In the genomic region with DNA sequence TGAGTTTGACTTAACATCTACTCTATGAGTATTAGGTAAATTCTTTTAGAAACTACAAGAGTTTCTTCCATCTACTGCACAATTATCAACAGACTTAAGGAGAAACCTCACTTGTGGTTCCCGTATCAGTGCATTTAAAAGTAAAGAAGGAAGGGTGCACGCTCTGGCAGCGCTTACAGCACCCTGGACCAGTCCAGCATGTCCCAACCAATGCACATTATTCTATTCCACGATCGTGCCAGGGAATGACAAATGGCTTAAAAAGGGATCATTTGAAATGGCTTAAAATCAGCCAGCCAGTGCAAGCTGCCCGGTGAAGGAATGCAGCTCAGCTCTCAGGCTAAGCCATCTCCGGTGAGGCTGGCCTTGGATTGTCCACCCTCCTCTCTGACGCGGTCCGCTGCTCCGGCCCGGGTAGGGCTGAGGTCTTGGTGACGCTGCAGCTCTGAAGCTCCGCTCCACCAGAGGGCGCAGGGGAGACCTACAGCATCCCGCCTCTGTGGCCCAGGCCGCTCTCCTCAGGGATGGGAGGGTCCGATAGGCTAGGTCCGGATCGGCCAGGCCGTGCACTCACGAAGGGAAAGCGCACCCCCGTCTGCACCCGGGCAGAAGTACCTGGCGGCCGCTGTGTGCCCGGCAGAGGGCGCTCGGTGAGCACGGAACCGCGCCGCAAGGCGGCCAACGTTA, we compare ENCODE assay signal across 8 mouse cellular contexts. TPM values are rescaled to one million over a fixed set of nuclear protein-coding genes. Genes with fewer than 3 reads are reported as not detected.
DNase-seq lines count a peak whose midpoint lies in the region; ATAC-seq and TF ChIP-seq lines count a peak whose summit lies in the region.

No protein-coding gene starts in this region.

- no peak for TF ChIP-seq POLR2A in brain, embryonic 14.5 days (IDR thresholded peaks at IDR 0.05; ENCODE audit: borderline replicate concordance, extremely low read depth, insufficient read depth, insufficient read length, poor library complexity, severe bottlenecking)

- no peaks in the 10 kb centered on the region for H3K79me3 ChIP-seq in C2C12 (ENCODE audit: low read depth)

- H3ac ChIP-seq in C2C12 (ENCODE audit: control insufficient read depth, insufficient read length, low read depth) = no peak overlapping the region

- no peaks in the 10 kb centered on the region for H3K9me3 ChIP-seq in heart, embryonic 12.5 days (replicated peaks)
- H3K9me3 ChIP-seq in kidney, embryonic 16.5 days (ENCODE audit: low read length) = no peaks in the 10 kb centered on the region

- DNase-seq in brain, embryonic 14.5 days (ENCODE audit: low read depth) = peak; percentile 97
- peak; percentile 7 for DNase-seq in fat pad, adult 2 months (ENCODE audit: extremely low read depth, low read depth, low spot score)
- peak; percentile 88 for DNase-seq in liver
- peak; percentile 84 to 86 for DNase-seq in spleen, postnatal 36 days (ENCODE audit: low spot score in 2 of 2)

- no peaks in the 10 kb centered on the region for H3K36me3 ChIP-seq in C2C12 (ENCODE audit: control insufficient read depth, insufficient read depth)
- no peaks in the 10 kb centered on the region for H3K36me3 ChIP-seq in heart, embryonic 12.5 days
- no peaks in the 10 kb centered on the region for H3K36me3 ChIP-seq in kidney, embryonic 16.5 days (ENCODE audit: insufficient read depth, low read length)

- TF ChIP-seq CTCF in C2C12 (IDR thresholded peaks at IDR 0.05; ENCODE audit: control insufficient read depth, insufficient read depth, insufficient read length) = peak; percentile 96
- TF ChIP-seq CTCF in brain, embryonic 14.5 days (IDR thresholded peaks at IDR 0.05; ENCODE audit: borderline replicate concordance, extremely low read depth, insufficient read depth, insufficient read length) = peak; percentile 75

- no peaks in the 10 kb centered on the region for H3K79me2 ChIP-seq in C2C12 (ENCODE audit: control insufficient read depth, insufficient read depth)

- no peaks in the 10 kb centered on the region for H3K27me3 ChIP-seq in C2C12 (ENCODE audit: control insufficient read depth, insufficient read depth, insufficient read length)
- H3K27me3 ChIP-seq in heart, embryonic 12.5 days (replicated peaks) = peaks cover 27% of the 10 kb centered on the region
- 0 out of 2 replicates have a peak, but pooled peaks cover 3% of the 10 kb centered on the region for H3K27me3 ChIP-seq in kidney, embryonic 16.5 days (ENCODE audit: insufficient read depth, low read length)

- no peak overlapping the region for H3K9ac ChIP-seq in heart, embryonic 12.5 days
- peak overlapping the region; percentile 43 for H3K9ac ChIP-seq in kidney, embryonic 16.5 days (replicated peaks; ENCODE audit: low read length)

- 8% methylated on average over 36 of the region's 36 CpGs for WGBS in heart, embryonic 12.5 days
- WGBS in kidney, embryonic 16.5 days = 8% methylated on average over 36 of the region's 36 CpGs

- no peak overlapping the region for H3K4me3 ChIP-seq in C2C12 (ENCODE audit: insufficient read depth, poor library complexity, severe bottlenecking)
- H3K4me3 ChIP-seq in heart, embryonic 12.5 days = peak overlapping the region; percentile 6; the same call in 1 of the 2 replicates
- peak overlapping the region; percentile 25 for H3K4me3 ChIP-seq in kidney, embryonic 16.5 days (ENCODE audit: low read length)

- no peak overlapping the region for H3K27ac ChIP-seq in heart, embryonic 12.5 days (ENCODE audit: poor library complexity, severe bottlenecking)
- H3K27ac ChIP-seq in kidney, embryonic 16.5 days (ENCODE audit: low read length) = peak overlapping the region; percentile 5; the same call in 1 of the 2 replicates

- peaks cover 6% of the 10 kb centered on the region for H3K4me1 ChIP-seq in heart, embryonic 12.5 days (replicated peaks)
- H3K4me1 ChIP-seq in kidney, embryonic 16.5 days (ENCODE audit: insufficient read depth, low read length) = peaks cover 8% of the 10 kb centered on the region; the same call in 1 of the 2 replicates

- peak overlapping the region; percentile 49 for H3K4me2 ChIP-seq in heart, embryonic 12.5 days
- H3K4me2 ChIP-seq in kidney, embryonic 16.5 days (replicated peaks; ENCODE audit: low read depth, low read length) = peak overlapping the region; percentile 53

- peak; percentile 99 for ATAC-seq in heart, embryonic 12.5 days (ENCODE audit: insufficient number of reproducible peaks, low FRiP score)
- ATAC-seq in kidney, embryonic 16.5 days (ENCODE audit: low FRiP score, low TSS enrichment) = peak; percentile 99
- peak; percentile 95 for ATAC-seq in monocyte, adult 5-6 weeks (replicated peaks; ENCODE audit: insufficient number of reproducible peaks, low FRiP score, low TSS enrichment, poor library complexity, severe bottlenecking)

TF ChIP-seq in C2C12, 6 proteins besides CTCF, POLR2A, EP300 and RAD21:
- TF ChIP-seq FOSL1 (IDR thresholded peaks at IDR 0.05; ENCODE audit: insufficient read depth, low read length, poor library complexity, severe bottlenecking) (no peak), CEBPB (IDR thresholded peaks at IDR 0.05; ENCODE audit: low read depth) (no peak), MAX (IDR thresholded peaks at IDR 0.05) (no peak), MYOD1 (IDR thresholded peaks at IDR 0.05; ENCODE audit: control insufficient read depth, insufficient read length, low read depth) (no peak), MYOG (IDR thresholded peaks at IDR 0.05; ENCODE audit: control insufficient read depth, extremely low read depth, insufficient read length) (no peak), USF1 (IDR thresholded peaks at IDR 0.05; ENCODE audit: low read depth) (no peak)
TF ChIP-seq in C2C12: peak in this region for 0.

RNA-seq across cellular contexts. Expression of a gene that starts 3.7 kb away (rescaled TPM):
- polyA plus RNA-seq in C2C12 (2012; fragmentation: generic; extraction: Trizol) = not detected
- not detected in 2 replicates for polyA plus RNA-seq in brain, embryonic 14.5 days (2012; rRNA removed)
- polyA plus RNA-seq in heart, embryonic 12.5 days (2016; fragmentation: Nextera tagmentation; extraction: Ambion mirVana) = not detected in 2 replicates
- not detected in 2 replicates for polyA plus RNA-seq in kidney, embryonic 16.5 days (2015; fragmentation: Nextera tagmentation; extraction: Ambion mirVana)
- total RNA-seq in monocyte, adult 5-6 weeks (2017) = not detected in 3 replicates

RNA-seq across cellular contexts. Expression of a gene that starts 24.9 kb away (rescaled TPM):
- polyA plus RNA-seq in C2C12 (2012; fragmentation: generic; extraction: Trizol) = 1.2 TPM
- polyA plus RNA-seq in brain, embryonic 14.5 days (2012; rRNA removed) = 14.4 and 16.2 TPM in 2 replicates
- polyA plus RNA-seq in heart, embryonic 12.5 days (2016; fragmentation: Nextera tagmentation; extraction: Ambion mirVana) = 6.3 and 6.4 TPM in 2 replicates
- 7.5 and 9.1 TPM in 2 replicates for polyA plus RNA-seq in kidney, embryonic 16.5 days (2015; fragmentation: Nextera tagmentation; extraction: Ambion mirVana)
- 4.4 to 15.7 TPM (median 5.0 TPM) in 3 replicates for total RNA-seq in monocyte, adult 5-6 weeks (2017)

RNA-seq across cellular contexts. Expression of a gene that starts 32.7 kb away (rescaled TPM):
- not detected for polyA plus RNA-seq in C2C12 (2012; fragmentation: generic; extraction: Trizol)
- polyA plus RNA-seq in brain, embryonic 14.5 days (2012; rRNA removed) = 19.8 and 21.0 TPM in 2 replicates
- 10.6 and 11.0 TPM in 2 replicates for polyA plus RNA-seq in heart, embryonic 12.5 days (2016; fragmentation: Nextera tagmentation; extraction: Ambion mirVana)
- polyA plus RNA-seq in kidney, embryonic 16.5 days (2015; fragmentation: Nextera tagmentation; extraction: Ambion mirVana) = 18.5 and 21.9 TPM in 2 replicates
- 3.0 TPM in 1 of 3 replicates, not detected in the others for total RNA-seq in monocyte, adult 5-6 weeks (2017)

Comparison
In these comparisons a context has a peak if more than half of its experiments do, and no peak if none do; other contexts are left out.
1. DNase-seq: peak in every context shown above with its lines; median percentile 97 in brain, embryonic 14.5 days; 88 in liver; 85 in spleen, postnatal 36 days; 7 in fat pad, adult 2 months.
2. RNA of a gene that starts 32.7 kb away (polyA plus RNA-seq): 19.8 to 21.0 TPM in brain, embryonic 14.5 days, 18.5 to 21.9 TPM in kidney, embryonic 16.5 days and 10.6 to 11.0 TPM in heart, embryonic 12.5 days; not detected in C2C12 (single experiment); every median in the first group is over 10 times any median in the second.
3. Peak in every context shown above with its lines, with median percentiles within 50 percentile points of each other: ATAC-seq.